Comparison of ENCODE assay signal across 9 mouse cellular contexts in the genomic region with DNA sequence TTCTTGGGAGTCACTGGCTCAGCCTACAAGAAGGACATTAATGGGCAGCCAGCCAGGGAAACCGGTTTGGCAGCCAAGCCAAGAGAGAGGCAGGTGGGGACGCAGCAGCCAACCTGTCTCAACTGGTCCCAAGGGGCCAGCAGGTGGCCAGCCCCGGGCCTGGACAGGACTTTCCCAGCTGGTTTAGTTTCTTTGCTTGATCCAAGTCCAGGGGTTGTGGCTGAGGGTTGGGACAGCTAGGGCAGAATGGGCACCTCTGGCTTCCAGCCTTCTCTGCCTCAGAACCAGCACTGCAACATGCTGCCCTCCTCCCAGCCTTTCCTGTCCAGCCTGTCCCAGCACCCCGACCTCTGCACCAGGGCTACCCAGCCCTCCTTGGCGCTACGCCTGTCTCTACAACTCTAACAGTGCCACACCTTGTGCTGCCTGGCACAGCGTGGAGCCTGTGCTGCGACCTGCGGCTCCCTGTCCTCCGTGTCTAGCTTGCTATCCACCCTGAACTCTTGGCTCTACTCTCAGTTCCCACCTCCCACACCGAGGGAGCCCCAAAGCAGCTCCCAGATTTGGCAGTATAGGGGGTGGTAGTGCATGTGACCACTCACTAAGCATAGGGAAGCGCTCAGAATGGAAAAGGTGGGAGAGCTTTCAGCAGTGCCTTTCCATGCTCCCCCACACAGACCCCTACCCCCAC. TPM values are rescaled to one million over a fixed set of nuclear protein-coding genes. Genes with fewer than 3 reads are reported as not detected.
DNase-seq lines count a peak whose midpoint lies in the region; ATAC-seq and TF ChIP-seq lines count a peak whose summit lies in the region.
"Had no signal": no experiment of that assay in that cellular context is flagged by ENCODE, and none has a peak within 500 bp of the region (broad histone marks: within the 10 kb centered on the region; RNA-seq: fewer than 3 reads in every experiment).

No protein-coding gene starts in this region.

- no peak overlapping the region for H3K4me2 ChIP-seq in hindbrain, embryonic 14.5 days (replicated peaks)
- H3K4me2 ChIP-seq in limb, embryonic 14.5 days (replicated peaks; ENCODE audit: low read depth, low read length, severe bottlenecking): no peak overlapping the region

- TF ChIP-seq CTCF in left cerebral cortex, adult 2 months (IDR thresholded peaks at IDR 0.05): no peak

- H3K27ac ChIP-seq in left cerebral cortex, adult 2 months: peak overlapping the region; percentile 4; the same call in 1 of the 2 replicates
- no peak overlapping the region for H3K27ac ChIP-seq in hindbrain, embryonic 14.5 days
- 0 out of 2 replicates have a peak overlapping the region, but pooled peaks have one; percentile 26 for H3K27ac ChIP-seq in limb, embryonic 14.5 days (replicated peaks; ENCODE audit: low read depth, low read length)

- no peaks in the 10 kb centered on the region for H3K9me3 ChIP-seq in hindbrain, embryonic 14.5 days (ENCODE audit: control insufficient read depth, low read length)
- H3K9me3 ChIP-seq in limb, embryonic 14.5 days (ENCODE audit: control insufficient read depth, low read length): no peaks in the 10 kb centered on the region

- WGBS in hindbrain, embryonic 14.5 days: 70% methylated on average over 12 of the region's 12 CpGs
- WGBS in limb, embryonic 14.5 days: 51% methylated on average over 12 of the region's 12 CpGs

- no peak overlapping the region for H3K4me3 ChIP-seq in left cerebral cortex, adult 2 months
- H3K4me3 ChIP-seq in hindbrain, embryonic 14.5 days (replicated peaks; ENCODE audit: low read length): no peak overlapping the region
- H3K4me3 ChIP-seq in limb, embryonic 14.5 days (replicated peaks; ENCODE audit: low read length): no peak overlapping the region

- H3K36me3 ChIP-seq in hindbrain, embryonic 14.5 days (replicated peaks; ENCODE audit: control insufficient read depth, insufficient read depth): peaks cover 32% of the 10 kb centered on the region
- H3K36me3 ChIP-seq in limb, embryonic 14.5 days (ENCODE audit: control insufficient read depth, insufficient read depth, low read length): peaks cover 36% of the 10 kb centered on the region

- TF ChIP-seq POLR2A in limb, embryonic 14.5 days (IDR thresholded peaks at IDR 0.05; ENCODE audit: borderline replicate concordance, extremely low read depth, insufficient read depth, insufficient read length): no peak

- H3K9ac ChIP-seq in hindbrain, embryonic 14.5 days: 0 out of 2 replicates have a peak overlapping the region, but pooled peaks have one; percentile 17
- H3K9ac ChIP-seq in limb, embryonic 14.5 days (ENCODE audit: low read depth, low read length, severe bottlenecking): no peak overlapping the region

- peak in 1 of 2 experiments; percentile 40 for DNase-seq in left cerebral cortex, adult 2 months (ENCODE audit: extremely low spot score in 1 of 2, low spot score in 2 of 2)
- DNase-seq in left cerebral cortex, postnatal 36 days (ENCODE audit: low spot score in 2 of 2): no peak
- peak; percentile 77 to 83 for DNase-seq in cerebellum, postnatal 25 days
- peak; percentile 24 for DNase-seq in hindbrain, embryonic 14.5 days (ENCODE audit: low spot score)
- no peak for DNase-seq in limb, embryonic 14.5 days (ENCODE audit: low spot score)
- peak; percentile 66 for DNase-seq in testis, postnatal 10 days (ENCODE audit: low spot score)
- DNase-seq in layer of hippocampus, postnatal 10 days (ENCODE audit: low spot score in 2 of 2): no peak

- intact Hi-C loops in left cerebral cortex, adult 2 months (cut with DNase I): no loop called here
- intact Hi-C loops in left cerebral cortex, postnatal 36 days (cut with DNase I): no loop called here

- no peaks in the 10 kb centered on the region; the same call in 1 of the 2 replicates for H3K4me1 ChIP-seq in hindbrain, embryonic 14.5 days (replicated peaks; ENCODE audit: control insufficient read depth, insufficient read depth, low read length)
- H3K4me1 ChIP-seq in limb, embryonic 14.5 days (ENCODE audit: control insufficient read depth, insufficient read depth, low read length): peaks cover 15% of the 10 kb centered on the region

- ATAC-seq in hindbrain, embryonic 14.5 days (ENCODE audit: low FRiP score): no peak
- no peak for ATAC-seq in limb, embryonic 14.5 days (ENCODE audit: low FRiP score, low read depth)
- no peak for ATAC-seq in inflammation-experienced regulatory T-cells, adult 6 months

- H3K27me3 ChIP-seq in hindbrain, embryonic 14.5 days (ENCODE audit: control insufficient read depth, insufficient read depth, low read length): no peaks in the 10 kb centered on the region
- no peaks in the 10 kb centered on the region for H3K27me3 ChIP-seq in limb, embryonic 14.5 days (ENCODE audit: control insufficient read depth, insufficient read depth, low read length)

RNA-seq across cellular contexts. Expression of a gene that starts 23.4 kb away (rescaled TPM):
- total RNA-seq in left cerebral cortex, adult 2 months (2021): under 1 TPM in 1 of 2 experiments, not detected in 1; 0.30 TPM
- under 1 TPM; 0.27 to 0.52 TPM for total RNA-seq in left cerebral cortex, postnatal 36 days (2021)
- 0.12 and 0.13 TPM in 2 replicates for polyA plus RNA-seq in hindbrain, embryonic 14.5 days (2014; fragmentation: Nextera tagmentation; extraction: Ambion mirVana)
- polyA plus RNA-seq in limb, embryonic 14.5 days (2012; rRNA removed): not detected in 2 replicates
- not detected in 2 replicates for polyA plus RNA-seq in limb, embryonic 14.5 days (2014; fragmentation: Nextera tagmentation; extraction: Ambion mirVana)
- 1 to 10 TPM in 1 of 3 experiments, not detected in 2; 1.4 TPM for polyA plus RNA-seq in inflammation-experienced regulatory T-cells, adult 6 months (2017; shearing (Covaris generic))
- under 1 TPM; 0.42 to 0.46 TPM for total RNA-seq in layer of hippocampus, postnatal 10 days (2021)

RNA-seq across cellular contexts. Expression of a gene that starts 27.5 kb away (rescaled TPM):
- total RNA-seq in left cerebral cortex, adult 2 months (2021): 10 to 100 TPM; 74.9 to 78.9 TPM
- total RNA-seq in left cerebral cortex, postnatal 36 days (2021): 10 to 100 TPM; 68.7 to 68.8 TPM
- 26.8 and 27.6 TPM in 2 replicates for polyA plus RNA-seq in hindbrain, embryonic 14.5 days (2014; fragmentation: Nextera tagmentation; extraction: Ambion mirVana)
- 82.0 and 129 TPM in 2 replicates for polyA plus RNA-seq in limb, embryonic 14.5 days (2012; rRNA removed)
- polyA plus RNA-seq in limb, embryonic 14.5 days (2014; fragmentation: Nextera tagmentation; extraction: Ambion mirVana): 33.0 and 35.1 TPM in 2 replicates
- polyA plus RNA-seq in inflammation-experienced regulatory T-cells, adult 6 months (2017; shearing (Covaris generic)): 1 to 10 TPM; 6.4 to 9.8 (median 8.2) TPM
- total RNA-seq in layer of hippocampus, postnatal 10 days (2021): 10 to 100 TPM; 58.4 to 61.9 TPM

RNA-seq across cellular contexts. Expression of a gene that starts 27.5 kb away (rescaled TPM):
- total RNA-seq in left cerebral cortex, adult 2 months (2021): 1 to 10 TPM; 8.2 to 9.8 TPM
- total RNA-seq in left cerebral cortex, postnatal 36 days (2021): 10 to 100 TPM in 1 of 2 experiments, 1 to 10 TPM in 1; 9.0 to 10.4 TPM
- polyA plus RNA-seq in hindbrain, embryonic 14.5 days (2014; fragmentation: Nextera tagmentation; extraction: Ambion mirVana): 13.2 and 14.2 TPM in 2 replicates
- 27.6 and 29.6 TPM in 2 replicates for polyA plus RNA-seq in limb, embryonic 14.5 days (2012; rRNA removed)
- 21.3 and 26.3 TPM in 2 replicates for polyA plus RNA-seq in limb, embryonic 14.5 days (2014; fragmentation: Nextera tagmentation; extraction: Ambion mirVana)
- 1 to 10 TPM; 2.1 to 3.7 (median 2.6) TPM for polyA plus RNA-seq in inflammation-experienced regulatory T-cells, adult 6 months (2017; shearing (Covaris generic))
- total RNA-seq in layer of hippocampus, postnatal 10 days (2021): 10 to 100 TPM; 11.7 to 13.0 TPM

RNA-seq across cellular contexts. Expression of a gene that starts 29.8 kb away (rescaled TPM):
- total RNA-seq in left cerebral cortex, adult 2 months (2021): not detected
- not detected for total RNA-seq in left cerebral cortex, postnatal 36 days (2021)
- polyA plus RNA-seq in hindbrain, embryonic 14.5 days (2014; fragmentation: Nextera tagmentation; extraction: Ambion mirVana): not detected in 2 replicates
- 0.14 and 0.85 TPM in 2 replicates for polyA plus RNA-seq in limb, embryonic 14.5 days (2012; rRNA removed)
- polyA plus RNA-seq in limb, embryonic 14.5 days (2014; fragmentation: Nextera tagmentation; extraction: Ambion mirVana): not detected in 2 replicates
- not detected for polyA plus RNA-seq in inflammation-experienced regulatory T-cells, adult 6 months (2017; shearing (Covaris generic))
- not detected for total RNA-seq in layer of hippocampus, postnatal 10 days (2021)
- polyA plus RNA-seq: frontal cortex, adult 2 months had no signal

RNA-seq across cellular contexts. Expression of a gene that starts 47.8 kb away (rescaled TPM):
- total RNA-seq in left cerebral cortex, adult 2 months (2021): not detected
- not detected for total RNA-seq in left cerebral cortex, postnatal 36 days (2021)
- polyA plus RNA-seq in hindbrain, embryonic 14.5 days (2014; fragmentation: Nextera tagmentation; extraction: Ambion mirVana): not detected in 2 replicates
- polyA plus RNA-seq in limb, embryonic 14.5 days (2012; rRNA removed): not detected in 2 replicates
- not detected in 2 replicates for polyA plus RNA-seq in limb, embryonic 14.5 days (2014; fragmentation: Nextera tagmentation; extraction: Ambion mirVana)
- polyA plus RNA-seq in inflammation-experienced regulatory T-cells, adult 6 months (2017; shearing (Covaris generic)): not detected
- not detected for total RNA-seq in layer of hippocampus, postnatal 10 days (2021)
- polyA plus RNA-seq: frontal cortex, adult 2 months had no signal

Comparison
In these comparisons a context has a peak if more than half of its experiments do, and no peak if none do; other contexts are left out.
1. DNase-seq: peak in cerebellum, postnatal 25 days (2 of 2), hindbrain, embryonic 14.5 days (single experiment) and testis, postnatal 10 days (single experiment); none in left cerebral cortex, postnatal 36 days (0 of 2), limb, embryonic 14.5 days (single experiment) and layer of hippocampus, postnatal 10 days (0 of 2).